Mouse (Mus musculus) kidney, embryonic 15.5 days (tissue): Measurements from ENCODE around the gene Cox19. TPM values are rescaled to one million over a fixed set of nuclear protein-coding genes. Genes with fewer than 3 reads are reported as not detected.
A peak's percentile ranks its signal among the peaks of the same experiment; 100 is the strongest.
"Not testable (repeated sequence)": the region's sequence is repeated elsewhere in the genome, so short reads cannot be mapped to it uniquely, and the experiment has no call there.

ENCODE experiments used
- ATAC-seq: fragments of 200-750 bp; cut with Nextera tagmentation; replicated peaks from 2 replicates; pipeline ENCODE4 v1.8.0; 2017; ENCODE audit warnings: moderate TSS enrichment; ENCODE audit not compliant: low FRiP score
- H3K27ac ChIP-seq: fragments of 300-500 bp; sonication (generic); 2 replicates; pipeline ENCODE4 v1.5.1; 2015; ENCODE audit warnings: mild to moderate bottlenecking, inconsistent platforms
- H3K27me3 ChIP-seq: fragments of 300-500 bp; sonication (generic); 2 replicates; pipeline ENCODE4 v1.6.1; 2015; ENCODE audit warnings: inconsistent platforms
- H3K36me3 ChIP-seq: fragments of 300-500 bp; sonication (generic); 2 replicates; pipeline ENCODE4 v1.6.1; 2015; ENCODE audit warnings: inconsistent platforms
- H3K4me1 ChIP-seq: fragments of 300-500 bp; sonication (generic); 2 replicates; pipeline ENCODE4 v1.6.1; 2015; ENCODE audit warnings: inconsistent platforms
- H3K4me2 ChIP-seq: fragments of 300-500 bp; sonication (generic); 2 replicates; pipeline ENCODE4 v1.6.1; 2015; ENCODE audit warnings: moderate library complexity, mild to moderate bottlenecking, inconsistent platforms
- H3K4me3 ChIP-seq: fragments of 300-500 bp; sonication (generic); replicated peaks from 2 replicates; pipeline ENCODE4 v1.5.1; 2015; ENCODE audit warnings: mild to moderate bottlenecking, inconsistent platforms
- H3K9ac ChIP-seq: fragments of 300-500 bp; sonication (generic); 2 replicates; pipeline ENCODE4 v1.6.1; 2015; ENCODE audit warnings: mild to moderate bottlenecking, inconsistent platforms
- H3K9me3 ChIP-seq: fragments of 300-500 bp; sonication (generic); replicated peaks from 2 replicates; pipeline ENCODE4 v1.6.1; 2016; ENCODE audit warnings: inconsistent platforms
- WGBS: fragments of 180-500 bp; shearing (Covaris S2); methylation state at CpG from one replicate; pipeline ENCODE4 v1.1.7; 2015; ENCODE audit warnings: mixed read lengths; 5-methylcytosine and 5-hydroxymethylcytosine counted together
- polyA plus RNA-seq: library from polyadenylated mRNA; unstranded; fragments of >200 nt; fragmentation: Nextera tagmentation; extraction: Ambion mirVana; gene quantifications from 2 replicates; pipeline ENCODE4 v1.2.1, GENCODE M21; 2015

Cox19 gene
- polyA plus RNA-seq, 1 experiment from 2014 or later, result 96.2 TPM

DNA sequence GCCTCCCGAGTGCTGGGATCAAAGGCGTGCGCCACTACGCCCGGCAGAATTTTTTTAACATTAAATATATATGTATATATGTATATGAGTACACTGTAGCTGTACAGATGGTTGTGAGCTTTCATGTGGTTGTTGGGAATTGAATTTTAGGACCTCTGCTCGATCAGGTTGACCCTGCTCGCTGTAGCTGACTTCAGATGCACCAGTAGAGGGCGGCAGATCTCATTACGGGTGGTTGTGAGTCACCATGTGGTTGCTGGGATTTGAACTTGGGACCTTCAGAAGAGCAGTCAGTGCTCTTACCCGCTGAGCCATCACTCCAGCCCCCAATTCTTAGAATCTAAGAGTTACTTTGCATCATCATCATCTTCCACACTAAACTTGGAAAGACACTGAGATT lies 16.8 kb downstream of the Cox19 start:
- H3K9ac ChIP-seq, H3K9me3 ChIP-seq, H3K4me3 ChIP-seq, H3K27ac ChIP-seq, H3K27me3 ChIP-seq, H3K4me2 ChIP-seq, ATAC-seq: not testable (repeated sequence)
- Histone ChIP-seq H3K36me3 (peaks cover 48% of the 10 kb centered on the region), H3K4me1 (peaks cover 44% of the 10 kb centered on the region)
- 84% methylated on average over 10 of the region's 10 CpGs for WGBS

DNA sequence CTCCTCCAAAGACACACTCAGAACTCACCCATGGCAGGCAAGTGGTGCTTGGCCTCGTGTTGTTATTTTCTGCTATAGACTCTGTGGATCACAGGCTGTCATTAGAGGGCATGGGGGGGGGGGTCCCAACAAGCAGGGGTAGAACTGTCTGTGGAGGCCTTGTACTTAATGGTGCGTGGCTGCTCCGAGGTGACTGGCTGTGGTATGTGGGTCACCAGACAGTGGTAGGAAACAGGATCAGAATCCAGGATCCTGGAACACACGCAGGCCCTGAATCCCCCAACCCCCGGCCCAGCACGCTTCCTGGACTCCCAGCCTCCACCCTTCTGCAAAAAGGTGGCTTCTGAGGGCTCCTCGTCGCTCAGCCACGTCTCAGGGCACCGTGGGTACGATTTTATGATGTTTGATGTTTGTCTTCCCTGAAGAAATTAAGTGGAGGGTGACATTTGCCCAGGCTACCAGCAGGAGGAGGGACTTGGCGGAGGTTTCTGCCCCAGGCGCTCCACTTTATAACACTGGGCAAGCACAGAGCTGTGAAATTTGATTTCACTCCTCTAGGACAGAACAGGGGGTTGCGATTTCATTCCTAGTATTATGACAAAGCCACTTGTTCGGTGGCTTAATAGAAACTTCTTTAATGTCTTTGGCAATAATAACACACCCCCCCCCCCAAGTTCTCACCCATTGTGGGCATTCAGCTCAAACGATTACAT lies 17.8 kb downstream of the Cox19 start:
- H3K27ac ChIP-seq, result peak overlapping the region; percentile 61
- no peak overlapping the region for H3K4me3 ChIP-seq
- H3K4me2 ChIP-seq, result no peak overlapping the region

GRCm38 (mm10) chr5:139332590-139333272 lies 18.5 kb downstream of the Cox19 start:
- Histone ChIP-seq H3K9ac (no peak overlapping the region), H3K27ac (peak overlapping the region; percentile 61; the same call in 1 of the 2 replicates), H3K4me2 (no peak overlapping the region), H3K9me3 (no peaks in the 10 kb centered on the region), H3K27me3 (no peaks in the 10 kb centered on the region), H3K4me1 (peaks cover 29% of the 10 kb centered on the region), H3K4me3 (no peak overlapping the region), H3K36me3 (peaks cover 31% of the 10 kb centered on the region)
- WGBS, result 77% methylated on average over 8 of the region's 8 CpGs
- ATAC-seq, result no peak

More for the DNA sequence above, 17.8 kb downstream of the Cox19 start:
- H3K4me1 ChIP-seq, result peaks cover 35% of the 10 kb centered on the region
- WGBS, result 51% methylated on average over 16 of the region's 16 CpGs
- H3K27me3 ChIP-seq, result no peaks in the 10 kb centered on the region
- no peaks in the 10 kb centered on the region for H3K9me3 ChIP-seq
- no peak overlapping the region for H3K9ac ChIP-seq
- H3K36me3 ChIP-seq, result peaks cover 38% of the 10 kb centered on the region
- peak; percentile 27; the same call in 1 of the 2 replicates for ATAC-seq

- H3K36me3 ChIP-seq, result peaks cover 23% of the 10 kb centered on the region
- ATAC-seq, result no peak
- H3K4me2 ChIP-seq, result no peak overlapping the region
- H3K4me1 ChIP-seq, result peaks cover 29% of the 10 kb centered on the region
- no peak overlapping the region for H3K9ac ChIP-seq
- peaks cover 5% of the 10 kb centered on the region for H3K27me3 ChIP-seq
- H3K9me3 ChIP-seq, result no peaks in the 10 kb centered on the region
- H3K4me3 ChIP-seq, result no peak overlapping the region
- 19% methylated on average over 8 of the region's 8 CpGs for WGBS
- H3K27ac ChIP-seq, result no peak overlapping the region
Observed at GRCm38 (mm10) chr5:139331742-139332141, 19.5 kb downstream of the Cox19 start.

DNA sequence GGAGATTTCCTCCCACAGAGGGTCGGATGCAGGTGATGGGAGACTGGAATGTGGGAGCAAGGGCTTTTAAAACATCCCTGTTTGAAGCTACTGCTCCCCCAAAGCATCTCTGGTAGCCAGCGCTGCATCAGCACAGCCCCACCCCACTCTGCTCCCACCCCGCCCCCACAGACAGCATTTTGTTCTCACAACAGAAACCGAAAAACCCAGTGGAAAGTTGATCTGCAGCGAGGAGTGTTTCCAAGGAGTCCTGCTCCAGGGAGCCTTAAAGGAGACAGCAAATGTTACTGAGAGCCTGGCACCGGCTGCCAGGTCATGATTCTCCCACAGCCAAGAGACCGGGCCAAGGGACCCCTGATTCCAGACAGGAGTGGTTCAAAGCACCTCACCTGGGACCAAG lies 20.5 kb downstream of the Cox19 start:
- Histone ChIP-seq H3K27me3 (peaks cover 15% of the 10 kb centered on the region), H3K4me1 (peaks cover 32% of the 10 kb centered on the region), H3K27ac (no peak overlapping the region), H3K4me2 (no peak overlapping the region), H3K36me3 (peaks cover 13% of the 10 kb centered on the region), H3K9ac (no peak overlapping the region), H3K4me3 (no peak overlapping the region), H3K9me3 (no peaks in the 10 kb centered on the region)
- no peak for ATAC-seq
- 51% methylated on average over 7 of the region's 7 CpGs for WGBS

DNA sequence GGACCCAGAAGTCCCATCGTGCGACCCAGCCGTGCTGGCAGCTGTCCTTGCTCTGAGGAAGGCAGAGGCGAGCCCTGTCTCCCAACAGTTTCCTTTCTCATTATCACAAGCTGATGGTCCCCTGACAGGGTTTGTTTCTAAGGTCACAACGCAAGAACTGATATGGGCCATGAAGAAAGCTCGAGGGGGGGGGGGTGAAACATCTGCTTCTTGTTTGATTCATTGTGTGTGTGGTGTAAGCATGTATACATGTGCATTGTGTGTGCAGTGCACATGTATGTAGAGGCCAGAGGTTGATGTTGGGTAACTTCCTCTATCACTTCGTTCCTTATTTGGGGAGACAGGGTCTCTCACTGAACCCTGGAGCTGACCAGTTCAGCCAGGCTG lies 23.6 kb downstream of the Cox19 start:
- 69% methylated on average over 7 of the region's 7 CpGs for WGBS
- Histone ChIP-seq H3K27ac (no peak overlapping the region), H3K9ac (no peak overlapping the region), H3K27me3 (peaks cover 42% of the 10 kb centered on the region), H3K36me3 (no peaks in the 10 kb centered on the region), H3K4me3 (no peak overlapping the region), H3K9me3 (no peaks in the 10 kb centered on the region), H3K4me1 (peaks cover 41% of the 10 kb centered on the region), H3K4me2 (no peak overlapping the region)
- no peak for ATAC-seq

DNA sequence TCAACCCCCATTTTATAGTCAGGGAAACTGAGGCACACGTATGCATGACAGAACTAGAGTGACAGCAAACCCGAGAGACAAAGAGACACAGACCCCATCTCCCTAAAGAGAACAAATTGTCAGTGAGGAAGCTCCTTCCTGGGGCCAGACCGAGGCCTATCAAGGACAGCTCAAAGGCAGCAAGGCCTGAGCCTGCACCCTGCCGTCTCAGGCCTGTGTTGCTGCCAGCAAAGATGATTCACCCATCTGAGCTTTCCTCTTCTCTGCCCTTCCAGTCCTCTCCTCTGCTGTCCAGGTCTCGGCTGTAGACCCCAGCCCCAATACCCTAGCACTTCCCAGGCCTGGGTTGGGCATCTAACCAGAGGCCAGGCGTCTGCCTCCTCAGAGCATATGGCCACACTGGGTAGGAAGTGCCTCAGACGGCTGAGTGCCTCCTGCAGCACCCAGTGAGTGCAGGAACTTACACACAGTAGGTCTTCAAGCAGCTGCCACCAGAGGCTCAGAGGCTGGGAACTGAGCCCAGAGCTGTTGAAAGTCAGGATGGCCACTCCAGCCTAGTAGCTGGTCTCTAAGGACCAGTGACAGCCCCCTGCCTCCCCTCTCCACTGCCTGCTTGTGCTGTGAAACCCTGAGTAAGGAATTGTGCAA lies 24.1 kb downstream of the Cox19 start:
- H3K4me3 ChIP-seq, result no peak overlapping the region
- H3K27me3 ChIP-seq, result peaks cover 43% of the 10 kb centered on the region
- H3K9ac ChIP-seq, result no peak overlapping the region
- WGBS, result 71% methylated on average over 7 of the region's 7 CpGs
- no peak overlapping the region for H3K27ac ChIP-seq
- no peaks in the 10 kb centered on the region for H3K36me3 ChIP-seq
- no peak for ATAC-seq
- H3K4me1 ChIP-seq, result peaks cover 37% of the 10 kb centered on the region
- no peaks in the 10 kb centered on the region for H3K9me3 ChIP-seq
- H3K4me2 ChIP-seq, result no peak overlapping the region

DNA sequence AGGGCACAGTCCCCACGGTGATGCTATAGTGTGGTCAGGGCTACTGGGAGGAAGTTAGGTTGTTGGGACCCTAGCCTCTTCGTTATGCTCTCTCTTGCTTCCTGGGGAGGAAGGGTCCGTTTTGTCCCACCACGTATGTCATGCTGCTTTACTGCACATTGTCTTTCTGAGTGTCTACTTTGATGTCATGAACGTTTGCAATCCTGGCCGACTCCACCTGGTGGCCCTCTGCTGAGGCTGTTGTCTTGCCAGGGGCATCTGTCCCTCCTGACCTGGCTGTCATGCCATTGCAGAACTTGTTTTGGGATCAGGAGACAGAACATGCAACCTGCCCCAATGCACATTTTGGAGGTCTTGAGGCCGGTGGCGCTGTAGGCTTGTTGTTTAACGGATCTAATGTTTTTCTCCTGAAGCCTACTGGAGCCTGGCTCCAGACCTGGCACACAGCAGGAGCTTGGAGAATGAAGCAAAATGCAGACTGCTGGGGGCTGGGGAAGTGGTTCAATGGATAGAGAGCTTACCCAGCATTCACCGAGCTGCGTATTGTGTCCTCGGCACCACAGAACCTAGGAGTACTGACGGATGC lies 25.0 kb downstream of the Cox19 start:
- 65% methylated on average over 13 of the region's 13 CpGs for WGBS
- H3K4me3 ChIP-seq, result no peak overlapping the region
- ATAC-seq, result no peak
- H3K36me3 ChIP-seq, result no peaks in the 10 kb centered on the region
- no peak overlapping the region for H3K9ac ChIP-seq
- peaks cover 30% of the 10 kb centered on the region for H3K4me1 ChIP-seq
- H3K27me3 ChIP-seq, result peaks cover 43% of the 10 kb centered on the region
- H3K27ac ChIP-seq, result no peak overlapping the region
- H3K9me3 ChIP-seq, result no peaks in the 10 kb centered on the region
- peak overlapping the region; percentile 99 for H3K4me2 ChIP-seq

DNA sequence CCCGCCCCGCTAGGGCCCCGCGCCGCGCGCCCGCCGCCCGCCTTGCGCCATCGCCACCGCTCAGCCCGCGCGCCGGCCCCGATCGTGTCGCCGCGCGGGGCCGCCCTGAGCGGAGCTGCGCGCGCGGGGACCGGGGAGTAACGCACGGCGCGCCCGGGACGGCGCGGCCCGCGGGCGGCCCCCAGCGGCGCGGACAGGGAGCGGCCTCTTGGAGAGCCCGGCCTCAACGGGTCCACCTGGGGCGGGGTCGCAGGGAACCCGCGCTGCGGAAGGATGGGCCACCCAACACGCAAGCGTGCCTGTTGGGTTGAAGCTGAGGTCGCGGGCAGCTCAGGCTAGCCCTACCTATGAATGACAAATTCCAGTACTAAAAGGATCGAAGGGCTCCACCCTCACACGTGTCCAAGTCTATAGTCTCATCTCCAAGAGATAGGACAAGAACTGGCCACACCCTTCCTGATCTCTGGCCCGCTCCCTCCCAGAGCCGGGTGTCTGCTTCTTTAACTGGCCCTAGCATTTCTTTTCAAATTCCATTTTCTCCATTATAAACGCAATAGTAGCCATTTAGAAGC lies 25.7 kb downstream of the Cox19 start, which contains the start of gene Adap1:
Gene Adap1, minus strand, starts transcription at position 228 of the 572 bp plus-strand sequence.
- WGBS, result 3% methylated on average over 61 of the region's 61 CpGs
- H3K27ac ChIP-seq, result no peak within 1 kb of the TSS
- H3K4me1 ChIP-seq, result peaks cover 25% of the 10 kb centered on the region
- no peaks in the 10 kb centered on the region for H3K9me3 ChIP-seq
- peak; percentile 74 for ATAC-seq
- H3K4me3 ChIP-seq, result peak within 1 kb of the TSS; percentile 66
- H3K27me3 ChIP-seq, result peaks cover 43% of the 10 kb centered on the region
- H3K9ac ChIP-seq, result peak within 1 kb of the TSS; percentile 69
- no peaks in the 10 kb centered on the region for H3K36me3 ChIP-seq
- H3K4me2 ChIP-seq, result peak within 1 kb of the TSS; percentile 99

GRCm38 (mm10) chr5:139324691-139325394 lies 26.4 kb downstream of the Cox19 start:
- H3K27ac ChIP-seq, result no peak overlapping the region
- WGBS, result 3% methylated on average over 46 of the region's 62 CpGs
- H3K4me1 ChIP-seq, result peaks cover 25% of the 10 kb centered on the region
- peak; percentile 19 for ATAC-seq
- H3K27me3 ChIP-seq, result peaks cover 43% of the 10 kb centered on the region
- peak overlapping the region; percentile 99 for H3K4me2 ChIP-seq
- no peaks in the 10 kb centered on the region for H3K9me3 ChIP-seq
- peak overlapping the region; percentile 69 for H3K9ac ChIP-seq
- H3K4me3 ChIP-seq, result peak overlapping the region; percentile 66
- no peaks in the 10 kb centered on the region for H3K36me3 ChIP-seq

DNA sequence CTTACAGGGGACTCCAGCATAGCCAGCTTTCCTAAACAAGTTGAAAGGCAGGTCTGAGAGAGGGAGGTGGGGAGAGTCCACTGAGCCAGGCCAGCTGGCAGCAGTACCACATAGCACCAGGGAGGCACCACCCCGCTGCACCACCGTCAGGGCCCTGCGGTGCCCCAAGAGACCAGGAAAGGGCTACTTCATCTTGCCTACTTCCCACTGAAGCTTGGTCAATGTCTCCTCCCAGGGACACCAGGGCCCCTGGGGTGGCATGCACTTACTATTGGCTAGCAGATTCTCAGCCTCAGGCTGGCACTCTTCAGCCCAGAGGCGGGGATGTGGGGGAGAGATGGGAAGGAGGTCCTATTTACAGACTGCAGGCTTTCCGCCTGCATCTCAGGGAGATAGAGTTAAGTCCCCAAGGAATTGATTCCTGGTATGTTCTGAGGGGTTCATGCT lies 27.1 kb downstream of the Cox19 start:
- ATAC-seq, result peak; percentile 38; the same call in 1 of the 2 replicates
- no peak overlapping the region for H3K27ac ChIP-seq
- 52% methylated on average over 5 of the region's 5 CpGs for WGBS
- no peaks in the 10 kb centered on the region for H3K9me3 ChIP-seq
- H3K4me2 ChIP-seq, result peak overlapping the region; percentile 99
- peak overlapping the region; percentile 69; the same call in 1 of the 2 replicates for H3K9ac ChIP-seq
- peaks cover 43% of the 10 kb centered on the region for H3K27me3 ChIP-seq
- peak overlapping the region; percentile 66 for H3K4me3 ChIP-seq
- H3K4me1 ChIP-seq, result peaks cover 25% of the 10 kb centered on the region
- H3K36me3 ChIP-seq, result no peaks in the 10 kb centered on the region
